Mouse (Mus musculus) left cerebral cortex, postnatal 10 days (tissue): Measurements from ENCODE around the gene 1600014C23Rik. TPM values are rescaled to one million over a fixed set of nuclear protein-coding genes. Genes with fewer than 3 reads are reported as not detected.

Experiments
- DNase-seq, 2 experiments: peaks; one replicate each; pipeline ENCODE4 v3.0.0; 2021 to 2022; ENCODE audit warnings: low spot score in 2 of 2, mixed read lengths in 1 of 2; ENCODE audit errors: extremely low spot score in 1 of 2
- intact Hi-C: fragments of 180-260 bp; cut with DNase I; formaldehyde crosslinking; loops from one replicate; pipeline ENCODE4 v1.15.1; 2025
- total RNA-seq, 2 experiments: library from RNA; stranded (reverse); gene quantifications; 2 replicates each; pipeline ENCODE4 v1.2.3; 2021

Gene 1600014C23Rik
- total RNA-seq, 2 experiments from 2014 or later = not detected

GRCm38 (mm10) chr17:45701236-45701591 is 32.4 kb downstream of the 1600014C23Rik start:
- intact Hi-C loops = no loop called here
- DNase-seq = no peak

- intact Hi-C loops = no loop called here
- no peak for DNase-seq
Measured at GRCm38 (mm10) chr17:45700496-45701235, 33.0 kb downstream of the 1600014C23Rik start.

GRCm38 (mm10) chr17:45699039-45699740 is 34.5 kb downstream of the 1600014C23Rik start:
- no peak for DNase-seq
- intact Hi-C loops = no loop called here

GRCm38 (mm10) chr17:45698368-45698767 is 35.3 kb downstream of the 1600014C23Rik start:
- intact Hi-C loops = no loop called here
- DNase-seq = no peak

- intact Hi-C loops = no loop called here
- DNase-seq = no peak
Measured at GRCm38 (mm10) chr17:45696981-45697380, 36.7 kb downstream of the 1600014C23Rik start.

GRCm38 (mm10) chr17:45695227-45696120 is 38.2 kb downstream of the 1600014C23Rik start:
- DNase-seq = no peak
- intact Hi-C loops = no loop called here

GRCm38 (mm10) chr17:45693812-45694565 is 39.7 kb downstream of the 1600014C23Rik start:
- no peak for DNase-seq
- intact Hi-C loops = no loop called here

- intact Hi-C loops = no loop called here
- DNase-seq = no peak
Measured at GRCm38 (mm10) chr17:45692159-45692558, 41.5 kb downstream of the 1600014C23Rik start.

GRCm38 (mm10) chr17:45690044-45690443 is 43.6 kb downstream of the 1600014C23Rik start:
- DNase-seq = no peak
- intact Hi-C loops = no loop called here

- intact Hi-C loops = no loop called here
- no peak for DNase-seq
Measured at GRCm38 (mm10) chr17:45689120-45689519, 44.5 kb downstream of the 1600014C23Rik start.

GRCm38 (mm10) chr17:45686716-45687115 is 46.9 kb downstream of the 1600014C23Rik start, which contains the start of gene Tmem63b:
Tmem63b (minus strand) TSS chr17:45686905.
- intact Hi-C loops = no loop called here
- DNase-seq = no peak

GRCm38 (mm10) chr17:45686093-45686619 is 47.5 kb downstream of the 1600014C23Rik start, which contains the start of gene Mrpl14:
Mrpl14 (plus strand) TSS chr17:45686322.
- intact Hi-C loops = no loop called here

GRCm38 (mm10) chr17:45685171-45686092 is 48.2 kb downstream of the 1600014C23Rik start:
- intact Hi-C loops = no loop called here
- DNase-seq = peak; percentile 49 to 79

More at GRCm38 (mm10) chr17:45686093-45686619, 47.5 kb downstream of the 1600014C23Rik start, which contains the start of gene Mrpl14:
- peak; percentile 88 to 96 for DNase-seq

GRCm38 (mm10) chr17:45684667-45685131 is 48.9 kb downstream of the 1600014C23Rik start:
- DNase-seq = no peak
- intact Hi-C loops = no loop called here
